Mouse (Mus musculus) bone marrow macrophage, adult 2 months (primary cell): Measurements from ENCODE around the gene Slc6a21.

Experiments used
- CTCF ChIP-seq: IDR thresholded peaks from 2 replicates; pipeline ENCODE4 v1.5.1; 2012; ENCODE audit warnings: low read depth, mild to moderate bottlenecking, low read length, moderate library complexity
- POLR2A ChIP-seq: IDR thresholded peaks from 2 replicates; pipeline ENCODE4 v1.6.1; 2012; ENCODE audit warnings: mild to moderate bottlenecking, low read depth, low read length, borderline replicate concordance

DNA sequence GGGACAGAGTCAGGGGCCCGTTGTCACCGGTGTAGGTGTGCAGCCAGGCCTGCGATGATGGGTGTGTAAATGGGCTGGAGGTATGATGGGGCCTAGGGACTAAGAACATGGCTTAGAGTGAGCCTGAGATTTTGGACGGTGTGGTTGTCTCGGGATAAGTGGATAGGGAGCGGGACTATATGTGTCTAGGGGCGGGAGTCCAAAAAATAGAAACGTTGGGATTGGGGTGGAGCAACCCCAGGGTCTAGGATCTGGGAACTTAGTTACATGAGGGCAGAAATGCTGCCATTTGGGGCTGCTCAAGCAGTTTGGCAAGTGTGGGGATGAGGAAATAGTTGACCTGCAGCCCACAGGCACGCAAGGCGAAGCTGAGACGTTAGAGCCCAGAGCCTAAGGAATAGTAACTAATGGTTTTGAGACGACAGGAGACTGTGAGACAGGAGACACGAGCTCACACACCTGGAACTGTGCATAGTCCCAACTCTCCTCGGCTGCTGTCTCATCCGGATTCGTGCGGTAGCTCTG, 41.6 kb upstream of the Slc6a21 start:
- TF ChIP-seq CTCF = no peak
- no peak for TF ChIP-seq POLR2A
